Mouse (Mus musculus): Measurements from ENCODE around the gene Cenpi.

- TF ChIP-seq TAL1 (conservative IDR thresholded peaks at IDR 0.05; ENCODE audit: low read depth, low read length) (no peak), CTCF (IDR thresholded peaks at IDR 0.05; ENCODE audit: low read depth, low read length) (no peak), GATA1 (IDR thresholded peaks at IDR 0.05; ENCODE audit: borderline replicate concordance, low read length) (no peak)
These were observed 25.4 kb downstream of the Cenpi start for GRCm38 (mm10) chrX:134333280-134333679.
